In the genomic region with DNA sequence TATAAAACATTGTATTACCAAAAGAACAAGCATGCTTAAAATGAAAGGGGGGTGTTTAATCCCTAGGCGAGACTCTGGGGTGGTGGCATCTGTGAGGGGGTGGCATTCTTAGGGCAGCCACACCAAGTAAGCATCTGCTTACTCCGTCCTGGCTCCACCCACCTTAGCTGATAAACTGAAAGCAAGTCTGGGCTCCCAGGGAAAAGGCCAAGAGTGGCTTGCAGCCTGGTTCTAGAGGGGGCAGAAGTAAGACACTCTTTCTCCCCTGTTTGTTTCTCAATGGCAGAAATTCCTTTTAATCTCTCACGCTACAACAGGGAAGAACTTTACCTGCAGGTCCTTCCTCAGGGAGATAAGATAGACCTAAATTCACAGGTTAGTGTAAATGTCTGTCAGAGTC, we compare ENCODE assay signal across 1 mouse cellular context.
TF ChIP-seq lines count a peak whose summit lies in the region.

No protein-coding gene starts in this region.

TF ChIP-seq in MEL, 35 proteins besides CTCF, POLR2A, EP300 and RAD21 (continued from another document):
- TF ChIP-seq GATA1 (IDR thresholded peaks at IDR 0.05; ENCODE audit: low read depth, low read length) (no peak), TBP (IDR thresholded peaks at IDR 0.05; ENCODE audit: low read depth, low read length) (peak; percentile 69), SIN3A (IDR thresholded peaks at IDR 0.05; ENCODE audit: low read length) (no peak; the same call in 1 of the 2 replicates), MEF2A (IDR thresholded peaks at IDR 0.05; ENCODE audit: extremely low read depth, insufficient replicate concordance, low read depth, low read length, poor library complexity, severe bottlenecking) (no peak), CHD2 (IDR thresholded peaks at IDR 0.05; ENCODE audit: low read length) (no peak), POLR2AphosphoS2 (IDR thresholded peaks at IDR 0.05; ENCODE audit: low read length) (peak; percentile 42; the same call in 1 of the 2 replicates), RCOR1 (IDR thresholded peaks at IDR 0.05; ENCODE audit: low read depth, low read length) (no peak), SMC3 (IDR thresholded peaks at IDR 0.05; ENCODE audit: low read depth, low read length) (no peak), MAZ (IDR thresholded peaks at IDR 0.05; ENCODE audit: low read depth, low read length) (no peak), ZC3H11A (IDR thresholded peaks at IDR 0.05; ENCODE audit: low read depth, low read length) (no peak)
